Mouse (Mus musculus) megakaryocyte, embryonic 14.5 days (primary cell): ENCODE results near the gene Cox8a.

Source experiments
- FLI1 ChIP-seq: IDR thresholded peaks from 2 replicates; pipeline ENCODE4 v1.6.1; 2012; ENCODE audit warnings: low read length, inconsistent platforms, mixed read lengths
- GATA1 ChIP-seq: IDR thresholded peaks from 3 replicates; pipeline ENCODE4 v1.6.1; 2012; ENCODE audit warnings: mixed read lengths, low read length, inconsistent platforms, borderline replicate concordance

DNA sequence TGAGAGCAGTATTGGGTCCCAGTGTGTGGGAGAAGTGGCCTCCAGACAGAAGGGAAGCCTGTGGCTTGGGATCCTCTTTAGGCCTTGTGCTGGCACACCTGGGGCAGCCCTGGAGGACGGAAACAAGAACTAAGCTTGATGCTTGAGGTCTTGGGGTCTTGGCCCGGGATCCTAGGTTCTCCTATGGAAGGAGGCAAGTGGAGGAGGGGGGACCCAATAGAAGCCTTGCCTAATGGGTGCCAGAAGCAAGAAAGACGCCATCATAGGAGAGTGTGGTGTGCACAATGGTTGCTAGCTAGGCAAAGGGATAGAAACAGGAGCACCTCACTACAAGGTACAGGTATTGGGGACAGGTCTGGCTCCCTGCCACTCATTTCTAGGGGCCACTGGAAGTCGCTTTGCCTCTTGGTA, 49.0 kb upstream of the Cox8a start:
- TF ChIP-seq GATA1 (no peak), FLI1 (no peak)
